In the genomic region with DNA sequence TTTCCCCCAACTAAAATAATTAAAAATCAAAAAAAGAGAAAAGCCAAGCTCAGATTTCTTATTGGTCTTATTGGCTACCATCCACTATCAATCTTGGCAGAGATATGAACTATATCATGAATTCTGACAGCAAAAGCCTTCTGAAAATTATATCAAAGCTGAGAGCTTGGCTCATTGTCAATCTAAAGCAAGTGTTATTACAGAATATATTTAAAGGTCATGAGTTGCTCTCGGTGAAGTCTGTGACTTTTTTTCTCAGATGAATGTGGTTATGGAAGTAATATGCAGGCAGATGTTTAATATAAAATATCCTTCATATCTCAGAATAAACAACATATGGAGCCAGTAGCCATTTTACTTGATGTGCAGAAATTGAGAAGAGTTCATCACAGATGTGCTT, we compare ENCODE assay signal across 20 mouse cellular contexts.
"Had no signal": no experiment of that assay in that cellular context is flagged by ENCODE, and none has a peak within 500 bp of the region (broad histone marks: within the 10 kb centered on the region; RNA-seq: fewer than 3 reads in every experiment).

No protein-coding gene starts in this region.

- H3K4me2 ChIP-seq: lung, embryonic 15.5 days; midbrain, embryonic 12.5 days; neural tube, embryonic 13.5 days; neural tube, embryonic 15.5 days had no signal

- ATAC-seq: lung, postnatal 0 days; midbrain, embryonic 16.5 days had no signal

- H3K9ac ChIP-seq: lung, embryonic 15.5 days; midbrain, embryonic 12.5 days; neural tube, embryonic 13.5 days; neural tube, embryonic 15.5 days had no signal

- H3K36me3 ChIP-seq: lung, embryonic 15.5 days; midbrain, embryonic 10.5 days; midbrain, embryonic 12.5 days; neural tube, embryonic 13.5 days; neural tube, embryonic 15.5 days had no signal

- H3K4me3 ChIP-seq: lung, embryonic 15.5 days; midbrain, embryonic 10.5 days; midbrain, embryonic 12.5 days; myocyte; neural tube, embryonic 13.5 days; neural tube, embryonic 15.5 days had no signal

- H3K27me3 ChIP-seq: lung, embryonic 15.5 days; midbrain, embryonic 12.5 days; neural tube, embryonic 13.5 days; neural tube, embryonic 15.5 days had no signal

- H3K9me3 ChIP-seq: lung, embryonic 15.5 days; midbrain, embryonic 10.5 days; midbrain, embryonic 12.5 days; neural tube, embryonic 13.5 days; neural tube, embryonic 15.5 days had no signal

- H3K27ac ChIP-seq: lung, embryonic 15.5 days; midbrain, embryonic 10.5 days; midbrain, embryonic 12.5 days; neural tube, embryonic 13.5 days; neural tube, embryonic 15.5 days had no signal

- H3K4me1 ChIP-seq: lung, embryonic 15.5 days; midbrain, embryonic 10.5 days; midbrain, embryonic 12.5 days; neural tube, embryonic 13.5 days; neural tube, embryonic 15.5 days had no signal

- DNase-seq: lung, adult 18-20 months; lung, postnatal 14 days; lung, postnatal 4 days; midbrain, embryonic 14.5 days; retina, postnatal 1 day; right cerebral cortex, adult 18-20 months; right cerebral cortex, postnatal 25 days; right cerebral cortex, postnatal 4 days; spleen, adult 18-20 months; thymus, adult 18-20 months; thymus, postnatal 14 days; thymus, postnatal 36 days had no signal
